Mouse (Mus musculus): ENCODE measurements around the gene Csnk1d. TPM values are rescaled to one million over a fixed set of nuclear protein-coding genes. Genes with fewer than 3 reads are reported as not detected.

Gene Csnk1d
- total RNA-seq, 2 experiments from 2014 or later, result 126 to 132 TPM

DNA sequence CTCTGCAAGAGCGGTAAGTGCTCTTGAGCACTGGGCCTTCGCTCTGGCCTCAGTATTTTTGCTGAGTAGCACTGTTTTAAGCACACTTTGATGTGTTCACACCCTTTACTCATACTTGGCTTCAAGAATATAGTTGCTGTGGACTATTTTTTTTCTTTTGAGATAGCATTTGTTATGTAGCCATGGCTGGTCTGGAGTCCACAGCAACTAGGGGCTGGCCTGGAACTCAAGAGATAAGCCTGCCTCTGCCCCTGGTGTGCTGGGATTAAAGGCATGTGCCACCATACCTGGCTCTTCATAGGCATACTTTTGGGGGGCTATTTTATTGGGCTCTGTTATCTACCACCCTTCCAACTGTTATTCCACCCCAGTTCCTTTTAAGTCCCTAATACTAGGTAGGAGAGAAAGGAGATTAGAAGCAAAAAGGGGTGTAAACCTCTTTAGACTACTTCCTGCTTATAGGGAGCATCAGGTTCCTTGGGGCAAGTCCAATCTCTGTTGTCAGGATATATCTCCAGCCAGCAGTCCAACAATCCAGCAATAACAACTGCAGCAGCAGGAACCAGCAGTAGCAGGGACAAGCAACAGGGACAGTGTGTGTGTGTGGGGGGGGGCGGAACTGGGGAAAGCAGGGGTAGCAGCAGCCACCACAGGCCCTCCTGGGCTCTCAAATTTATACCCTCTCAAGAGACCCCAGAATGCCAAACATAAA is 19.1 kb upstream of the Csnk1d start:
- no peak for DNase-seq (ENCODE audit: extremely low spot score in 1 of 2, low spot score in 2 of 2)
- H3K4me3 ChIP-seq, result no peak overlapping the region
- no peak overlapping the region for H3K27ac ChIP-seq
- no peak for TF ChIP-seq CTCF (IDR thresholded peaks at IDR 0.05)
- intact Hi-C loops (cut with DNase I), result no loop called here

DNA sequence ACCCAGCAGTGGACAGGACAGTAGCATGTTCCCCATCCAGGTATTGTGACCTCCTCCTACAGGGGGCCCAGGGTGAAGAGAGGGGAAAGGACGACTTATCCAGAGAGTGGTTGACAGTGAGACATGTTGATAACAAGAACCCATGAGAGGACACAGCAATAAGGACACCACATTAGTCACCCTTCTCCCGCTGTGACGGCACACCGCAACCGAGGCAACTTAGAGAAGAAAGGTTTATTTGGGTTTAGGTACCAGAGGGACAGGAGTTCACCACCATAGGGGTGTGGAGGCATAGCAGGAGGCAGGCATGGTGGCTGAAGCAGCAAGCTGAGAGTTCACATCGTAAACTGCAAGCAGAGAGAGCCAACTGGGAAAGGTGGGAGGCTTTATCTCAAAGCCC is 15.1 kb upstream of the Csnk1d start:
- H3K4me3 ChIP-seq, result no peak overlapping the region
- TF ChIP-seq CTCF (IDR thresholded peaks at IDR 0.05), result no peak
- no peak overlapping the region for H3K27ac ChIP-seq
- intact Hi-C loops (cut with DNase I), result no loop called here
- no peak for DNase-seq (ENCODE audit: extremely low spot score in 1 of 2, low spot score in 2 of 2)

DNA sequence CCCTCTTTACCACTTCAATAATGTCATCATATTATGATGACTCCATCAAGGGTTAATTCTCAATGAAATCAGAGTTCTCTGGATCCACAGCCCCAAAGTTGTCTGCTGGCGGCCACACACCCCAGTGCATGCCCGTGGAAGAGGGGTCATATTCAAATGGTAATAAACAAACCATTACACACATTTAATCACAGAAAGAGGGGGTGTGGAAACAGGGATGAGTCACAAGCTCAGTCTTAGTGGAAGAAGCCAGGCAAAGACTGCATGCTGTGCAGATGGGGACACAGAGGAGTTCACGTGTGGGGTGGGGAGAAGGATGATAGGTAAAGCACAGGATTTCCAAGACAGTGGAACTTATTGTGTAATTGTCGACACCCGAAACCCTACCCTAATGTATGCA is 13.2 kb upstream of the Csnk1d start:
- Histone ChIP-seq H3K27ac (no peak overlapping the region), H3K4me3 (no peak overlapping the region)
- TF ChIP-seq CTCF (IDR thresholded peaks at IDR 0.05), result no peak
- intact Hi-C loops (cut with DNase I), result no loop called here
- DNase-seq (ENCODE audit: extremely low spot score in 1 of 2, low spot score in 2 of 2), result no peak

DNA sequence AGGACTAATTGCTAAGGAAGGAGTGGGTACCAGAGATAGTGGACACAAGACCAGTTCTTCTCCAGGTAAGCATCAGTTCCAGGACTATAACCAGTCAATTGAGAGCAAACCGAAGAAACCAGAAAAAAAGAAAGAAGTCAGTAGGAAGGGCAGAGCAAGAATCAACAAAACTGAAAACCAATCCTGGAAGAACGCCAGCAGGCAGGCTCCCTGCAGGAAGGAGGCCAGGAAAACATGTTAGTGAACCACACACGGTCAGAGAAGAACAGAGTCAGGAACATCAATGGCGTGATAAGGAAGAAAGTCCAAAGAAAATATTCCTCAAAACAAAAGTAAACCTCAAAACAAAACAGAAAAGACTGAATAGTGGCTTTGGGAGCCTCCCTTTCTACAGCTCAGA is 10.8 kb upstream of the Csnk1d start:
- no peak for TF ChIP-seq CTCF (IDR thresholded peaks at IDR 0.05)
- intact Hi-C loops (cut with DNase I), result no loop called here
- Histone ChIP-seq H3K27ac (no peak overlapping the region), H3K4me3 (no peak overlapping the region)
- DNase-seq (ENCODE audit: extremely low spot score in 1 of 2, low spot score in 2 of 2), result no peak

DNA sequence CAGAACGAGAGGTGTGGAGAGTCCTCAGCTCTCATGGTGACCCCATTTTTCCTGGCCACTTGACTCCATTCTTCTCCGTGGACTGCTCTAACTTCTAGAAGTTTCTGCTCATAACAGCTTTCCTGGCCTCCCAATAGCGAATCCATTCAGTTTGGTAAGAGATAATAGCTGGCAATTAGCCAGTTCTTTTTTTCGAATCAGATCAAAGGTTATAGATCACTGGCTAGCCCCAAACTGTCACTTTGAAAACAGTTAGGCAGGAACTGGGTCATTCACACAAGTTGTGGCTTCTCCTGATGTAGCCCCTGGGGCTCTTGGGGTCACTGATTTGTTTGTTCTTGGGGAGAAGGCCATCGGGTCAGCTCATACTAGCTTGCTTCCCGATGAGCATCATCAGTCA is 3.6 kb upstream of the Csnk1d start:
- intact Hi-C loops (cut with DNase I), result no loop called here
- no peak for TF ChIP-seq CTCF (IDR thresholded peaks at IDR 0.05)
- H3K27ac ChIP-seq, result no peak overlapping the region
- H3K4me3 ChIP-seq, result no peak overlapping the region
- DNase-seq (ENCODE audit: extremely low spot score in 1 of 2, low spot score in 2 of 2), result no peak

DNA sequence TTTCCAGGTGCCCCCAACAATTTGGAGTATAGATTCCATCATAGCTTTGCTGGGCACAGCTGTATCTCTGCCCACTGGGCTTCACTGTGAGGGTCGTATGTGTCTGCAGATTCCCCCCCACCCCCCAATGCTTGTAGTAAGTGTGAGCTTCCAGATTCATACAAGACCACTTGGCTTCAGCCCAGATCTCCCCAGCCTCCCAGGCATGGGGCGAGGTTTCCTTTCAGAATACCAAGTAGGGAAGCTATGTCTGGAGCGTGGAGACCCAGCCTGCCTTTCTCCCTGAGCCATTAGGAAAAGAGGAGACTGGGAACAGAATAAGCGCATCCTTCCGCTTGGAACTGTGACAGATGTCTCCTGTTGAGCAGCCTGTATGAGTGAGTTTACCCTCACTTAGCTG is 2.5 kb upstream of the Csnk1d start:
- no peak for DNase-seq (ENCODE audit: extremely low spot score in 1 of 2, low spot score in 2 of 2)
- Histone ChIP-seq H3K4me3 (no peak overlapping the region), H3K27ac (no peak overlapping the region)
- TF ChIP-seq CTCF (IDR thresholded peaks at IDR 0.05), result no peak
- intact Hi-C loops (cut with DNase I), result no loop called here

DNA sequence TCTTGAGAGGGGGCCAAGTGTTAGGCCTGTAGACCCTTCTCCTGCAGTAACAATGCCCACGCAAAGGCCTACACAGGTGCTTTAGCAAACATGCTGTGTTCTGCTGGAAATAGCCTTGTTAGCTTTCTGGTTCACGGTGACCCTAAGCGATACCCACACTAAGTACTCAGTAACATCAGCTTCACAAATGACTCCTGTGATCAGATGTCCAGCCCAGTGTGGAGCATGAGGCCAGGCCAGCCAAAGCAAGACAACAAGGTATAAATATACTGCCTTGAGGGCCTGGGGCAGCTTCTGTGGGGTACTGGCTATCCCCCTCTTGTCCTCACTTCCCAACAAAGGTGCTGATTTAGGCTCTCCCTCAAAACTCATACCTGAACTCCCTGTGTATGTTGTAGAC is 1.9 kb upstream of the Csnk1d start:
- no peak for DNase-seq (ENCODE audit: extremely low spot score in 1 of 2, low spot score in 2 of 2)
- H3K27ac ChIP-seq, result no peak overlapping the region
- intact Hi-C loops (cut with DNase I), result no loop called here
- no peak for TF ChIP-seq CTCF (IDR thresholded peaks at IDR 0.05)
- H3K4me3 ChIP-seq, result no peak overlapping the region

DNA sequence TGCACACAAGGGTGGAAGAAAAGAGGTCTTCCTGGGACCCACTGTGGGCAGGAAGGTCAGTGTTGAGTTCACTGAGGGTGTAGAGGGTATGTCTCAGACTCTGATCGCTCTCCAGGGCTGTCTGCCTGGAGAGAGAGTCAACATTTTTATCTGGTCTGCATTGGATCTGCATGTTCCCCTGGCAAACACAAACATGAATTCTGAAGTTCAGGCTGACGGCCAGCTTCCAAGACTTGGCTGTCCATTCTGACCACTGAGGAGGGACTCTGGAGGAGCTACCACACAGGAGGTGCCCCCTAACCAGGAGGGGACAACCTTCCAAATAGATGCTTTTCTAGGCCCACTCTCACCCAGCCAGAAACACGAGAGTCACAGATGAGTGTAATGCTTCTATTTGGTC is 661 bp upstream of the Csnk1d start:
- peak overlapping the region; percentile 96 for H3K4me3 ChIP-seq
- no peak for DNase-seq (ENCODE audit: extremely low spot score in 1 of 2, low spot score in 2 of 2)
- TF ChIP-seq CTCF (IDR thresholded peaks at IDR 0.05), result no peak
- H3K27ac ChIP-seq, result peak overlapping the region; percentile 95
- intact Hi-C loops (cut with DNase I), result loop anchor here (1.0 kb wide), 1 partner anchor 41 kb away; no protein-coding TSS in a partner anchor

DNA sequence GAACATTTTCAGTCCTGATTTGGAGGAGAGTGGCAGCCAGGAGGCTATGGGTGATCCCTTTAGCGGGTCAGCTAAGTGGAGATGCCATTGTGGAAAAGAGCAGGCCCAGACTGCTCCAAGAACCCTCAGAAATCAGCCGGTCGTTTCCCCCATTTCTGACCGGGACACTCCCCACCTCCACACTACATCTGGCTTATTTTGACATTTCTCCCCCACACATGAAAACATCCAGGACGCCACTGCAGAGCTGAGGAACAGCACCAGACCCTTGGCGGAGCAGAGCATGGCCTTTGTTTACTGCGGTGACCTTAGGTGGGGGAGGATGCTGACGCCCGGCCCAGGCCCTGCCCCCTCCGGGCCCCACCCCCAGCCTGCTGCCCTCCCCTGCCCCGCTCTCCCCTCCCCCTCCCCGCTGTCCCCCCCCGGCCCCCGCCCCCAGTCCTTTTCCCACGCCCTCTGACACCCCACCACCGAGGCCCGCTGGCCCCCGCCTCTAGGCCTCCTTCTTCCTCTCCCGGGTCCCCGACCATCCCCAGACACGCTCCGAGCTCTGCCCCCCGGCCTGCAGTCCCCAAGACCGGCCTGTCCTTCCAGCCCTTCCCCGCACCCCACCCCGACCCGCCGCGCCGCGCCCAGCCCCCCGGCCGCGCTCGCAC is 876 bp downstream of the Csnk1d start:
- no peak for TF ChIP-seq CTCF (IDR thresholded peaks at IDR 0.05)
- Histone ChIP-seq H3K27ac (peak overlapping the region; percentile 95), H3K4me3 (peak overlapping the region; percentile 96)
- intact Hi-C loops (cut with DNase I), result no loop called here
- peak; percentile 31 to 33 for DNase-seq (ENCODE audit: extremely low spot score in 1 of 2, low spot score in 2 of 2)

DNA sequence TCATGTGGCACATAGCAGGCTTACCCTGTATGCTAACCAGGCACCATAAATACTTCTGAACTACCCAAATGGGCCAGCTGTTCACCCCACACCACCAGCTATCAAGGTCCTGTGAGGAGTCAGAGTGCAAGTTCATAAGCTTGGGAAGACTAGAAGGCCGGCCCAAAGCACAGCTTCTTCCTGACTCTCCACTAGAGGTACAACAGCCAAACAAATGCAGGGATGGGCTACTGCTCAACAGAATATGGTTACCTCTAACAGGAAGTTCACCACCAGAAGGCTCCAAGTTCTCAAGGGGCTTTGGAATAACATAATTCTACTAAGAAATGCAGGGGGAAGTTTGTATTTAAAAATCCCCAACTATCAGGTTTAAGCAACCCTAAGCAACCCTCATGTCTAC is 1.6 kb downstream of the Csnk1d start:
- no peak for DNase-seq (ENCODE audit: extremely low spot score in 1 of 2, low spot score in 2 of 2)
- no peak overlapping the region for H3K27ac ChIP-seq
- intact Hi-C loops (cut with DNase I), result no loop called here

DNA sequence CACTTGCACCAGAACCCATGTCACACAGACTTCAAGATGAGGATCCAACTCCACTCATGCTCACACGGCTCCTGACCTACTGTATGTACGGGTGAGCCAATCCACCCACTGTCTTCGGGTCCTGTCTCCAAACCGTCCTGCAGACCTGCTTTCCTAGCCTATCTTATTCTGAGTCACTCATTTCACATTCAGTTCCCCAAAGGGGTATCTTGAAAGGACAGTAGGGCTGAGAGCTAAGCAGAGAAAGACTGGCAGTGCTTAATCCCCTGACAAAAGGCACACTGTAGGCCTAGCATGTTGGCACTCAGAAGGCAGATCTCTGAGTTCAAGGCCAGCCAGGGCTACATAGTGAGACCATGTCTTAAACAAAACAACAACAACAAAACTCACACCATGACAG is 2.7 kb downstream of the Csnk1d start:
- TF ChIP-seq CTCF (IDR thresholded peaks at IDR 0.05), result no peak
- intact Hi-C loops (cut with DNase I), result no loop called here
- DNase-seq (ENCODE audit: extremely low spot score in 1 of 2, low spot score in 2 of 2), result no peak
- H3K4me3 ChIP-seq, result no peak overlapping the region; the same call in 1 of the 2 replicates
- H3K27ac ChIP-seq, result no peak overlapping the region

More for the DNA sequence above, 1.6 kb downstream of the Csnk1d start:
- TF ChIP-seq CTCF (IDR thresholded peaks at IDR 0.05), result no peak; the same call in 1 of the 2 replicates
- peak overlapping the region; percentile 96 for H3K4me3 ChIP-seq

DNA sequence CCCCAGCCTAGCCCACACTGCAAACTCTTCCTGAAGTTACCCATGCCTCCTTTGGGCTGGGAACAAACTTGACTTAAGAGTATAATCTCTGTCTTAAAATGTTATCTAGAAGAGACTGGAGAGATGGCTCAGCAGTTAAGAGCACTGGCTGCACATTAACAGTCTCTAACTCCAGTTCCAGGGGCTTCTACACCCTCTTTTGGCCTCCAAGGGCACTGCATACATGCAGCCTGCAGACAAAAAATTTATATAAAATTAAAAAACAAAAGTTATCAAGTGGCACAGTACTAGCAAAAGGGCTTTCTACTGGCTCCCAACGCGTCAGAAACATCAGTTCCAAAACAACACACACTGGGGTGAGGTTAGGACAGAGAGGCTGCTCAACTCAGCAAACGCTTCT is 3.5 kb downstream of the Csnk1d start:
- H3K27ac ChIP-seq, result no peak overlapping the region
- TF ChIP-seq CTCF (IDR thresholded peaks at IDR 0.05), result peak; percentile 38
- intact Hi-C loops (cut with DNase I), result no loop called here
- DNase-seq (ENCODE audit: extremely low spot score in 1 of 2, low spot score in 2 of 2), result no peak
- no peak overlapping the region for H3K4me3 ChIP-seq

All from left cerebral cortex, adult 2 months (tissue).